Mouse (Mus musculus) liver, adult 2 months (tissue): ENCODE measurements around the gene Arhgap21. TPM values are rescaled to one million over a fixed set of nuclear protein-coding genes. Genes with fewer than 3 reads are reported as not detected.
"Not testable (repeated sequence)": the region's sequence is repeated elsewhere in the genome, so short reads cannot be mapped to it uniquely, and the experiment has no call there.

Source experiments
- DNase-seq: peaks from one replicate; pipeline ENCODE4 v3.0.0-alpha.2; 2011; ENCODE audit warnings: low read depth, low spot score; ENCODE audit errors: extremely low read depth
- H3K27ac ChIP-seq: fragments of 200-500 bp; replicated peaks from 2 replicates; pipeline ENCODE4 v1.5.1; 2012; ENCODE audit warnings: low read depth, mild to moderate bottlenecking, control low read depth, inconsistent platforms, low read length; ENCODE audit not compliant: insufficient read depth
- H3K27me3 ChIP-seq: fragments of 200-500 bp; 2 replicates; pipeline ENCODE4 v1.6.1; 2012; ENCODE audit warnings: mild to moderate bottlenecking, moderate library complexity, low read length, inconsistent platforms; ENCODE audit not compliant: control insufficient read depth, insufficient read depth
- H3K36me3 ChIP-seq: fragments of 200-500 bp; 2 replicates; pipeline ENCODE4 v1.6.1; 2012; ENCODE audit warnings: low read length, inconsistent platforms; ENCODE audit not compliant: control insufficient read depth, insufficient read depth
- H3K4me1 ChIP-seq: fragments of 200-500 bp; 2 replicates; pipeline ENCODE4 v1.6.1; 2011; ENCODE audit warnings: low read length; ENCODE audit not compliant: control insufficient read depth, insufficient read depth
- H3K4me3 ChIP-seq: fragments of 200-500 bp; 2 replicates; pipeline ENCODE4 v1.5.1; 2011; ENCODE audit warnings: low read depth, mild to moderate bottlenecking, control low read depth, low read length, moderate library complexity; ENCODE audit not compliant: insufficient read depth
- H3K79me2 ChIP-seq: fragments of 200-500 bp; 2 replicates; pipeline ENCODE4 v1.6.1; 2012; ENCODE audit warnings: inconsistent platforms, mild to moderate bottlenecking, low read length, moderate library complexity; ENCODE audit not compliant: control insufficient read depth, insufficient read depth
- H3K9ac ChIP-seq: fragments of 200-500 bp; 2 replicates; pipeline ENCODE4 v1.6.1; 2012; ENCODE audit warnings: low read depth, mild to moderate bottlenecking, control low read depth, inconsistent platforms, low read length
- CTCF ChIP-seq: fragments of 200-500 bp; IDR thresholded peaks from 2 replicates; pipeline ENCODE4 v1.5.1; 2011; ENCODE audit warnings: low read depth, low read length, control low read depth
- POLR2A ChIP-seq: fragments of 200-500 bp; IDR thresholded peaks from 2 replicates; pipeline ENCODE4 v1.6.1; 2011; ENCODE audit warnings: low read length, control low read depth; ENCODE audit not compliant: insufficient read depth; ENCODE audit errors: extremely low read depth
- WGBS: fragments of 180-500 bp; shearing (Covaris S2); methylation state at CpG from one replicate; pipeline ENCODE4 v1.1.7; 2018; 5-methylcytosine and 5-hydroxymethylcytosine counted together
- polyA plus RNA-seq: library from polyadenylated mRNA; depleted of rRNA; stranded (reverse); fragments of >200 nt; gene quantifications from 2 replicates; pipeline ENCODE4 v1.2.3, GENCODE M21; 2012
- total RNA-seq: library from RNA; depleted of rRNA; stranded (reverse); fragments of >200 nt; gene quantifications from 2 replicates; pipeline ENCODE4 v1.2.3, GENCODE M21; 2014

Arhgap21 gene
- total and polyA plus RNA-seq, 2 experiments = 7.2 to 19.2 TPM

GRCm38 (mm10) chr2:20932748-20933313 lies 35.9 kb downstream of the Arhgap21 start:
- no peaks in the 10 kb centered on the region for H3K36me3 ChIP-seq
- no peak overlapping the region for H3K9ac ChIP-seq
- no peak for TF ChIP-seq POLR2A
- TF ChIP-seq CTCF = no peak
- no peaks in the 10 kb centered on the region for H3K27me3 ChIP-seq
- H3K79me2 ChIP-seq = peaks cover 28% of the 10 kb centered on the region
- no peak overlapping the region for H3K4me3 ChIP-seq
- H3K4me1 ChIP-seq = peaks cover 9% of the 10 kb centered on the region
- no peak overlapping the region for H3K27ac ChIP-seq
- no peak for DNase-seq
- WGBS = 70% methylated on average over 8 of the region's 8 CpGs

DNA sequence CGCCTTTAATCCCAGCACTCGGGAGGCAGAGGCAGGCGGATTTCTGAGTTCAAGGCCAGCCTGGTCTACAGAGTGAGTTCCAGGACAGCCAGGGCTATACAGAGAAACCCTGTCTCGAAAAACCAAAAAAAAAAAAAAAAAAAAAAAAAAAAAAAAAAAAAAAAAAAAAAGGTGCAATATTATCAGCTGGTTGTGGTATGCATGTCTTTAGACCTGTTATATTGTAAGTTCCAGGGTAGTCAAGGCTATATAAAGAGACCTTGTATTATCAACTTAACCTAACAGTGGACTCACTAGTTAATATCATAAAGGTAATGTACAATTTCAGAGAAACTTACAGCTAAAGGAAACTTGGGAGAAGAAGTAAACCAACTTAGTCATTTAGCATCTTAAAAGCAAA lies 36.9 kb downstream of the Arhgap21 start:
- H3K27me3 ChIP-seq, H3K27ac ChIP-seq, H3K9ac ChIP-seq, H3K4me1 ChIP-seq, DNase-seq, H3K4me3 ChIP-seq, H3K36me3 ChIP-seq: not testable (repeated sequence)
- peaks cover 28% of the 10 kb centered on the region for H3K79me2 ChIP-seq
- WGBS = 97% methylated on average over 3 of the region's 4 CpGs

- H3K36me3 ChIP-seq = no peaks in the 10 kb centered on the region
- no peaks in the 10 kb centered on the region; the same call in 1 of the 2 replicates for H3K4me1 ChIP-seq
- H3K4me3 ChIP-seq = no peak overlapping the region
- H3K79me2 ChIP-seq = peaks cover 20% of the 10 kb centered on the region
- no peaks in the 10 kb centered on the region for H3K27me3 ChIP-seq
- no peak overlapping the region for H3K27ac ChIP-seq
- TF ChIP-seq CTCF (no peak), POLR2A (no peak)
- no peak for DNase-seq
- H3K9ac ChIP-seq = no peak overlapping the region
Observed at GRCm38 (mm10) chr2:20928454-20928853, 40.2 kb downstream of the Arhgap21 start.

GRCm38 (mm10) chr2:20924938-20925337 lies 43.7 kb downstream of the Arhgap21 start:
- Histone ChIP-seq H3K79me2 (peaks cover 20% of the 10 kb centered on the region; the same call in 1 of the 2 replicates), H3K36me3 (no peaks in the 10 kb centered on the region), H3K4me3 (no peak overlapping the region), H3K27me3 (no peaks in the 10 kb centered on the region), H3K27ac (no peak overlapping the region), H3K4me1 (peaks cover 4% of the 10 kb centered on the region), H3K9ac (no peak overlapping the region)
- DNase-seq = no peak
- no peak for TF ChIP-seq CTCF
- TF ChIP-seq POLR2A = no peak
- WGBS = 92% methylated on average over 1 of the region's 1 CpGs

GRCm38 (mm10) chr2:20922366-20922765 lies 46.3 kb downstream of the Arhgap21 start:
- H3K4me1 ChIP-seq = peaks cover 4% of the 10 kb centered on the region
- no peak for TF ChIP-seq POLR2A
- no peak for TF ChIP-seq CTCF
- no peak overlapping the region for H3K27ac ChIP-seq
- WGBS = 47% methylated on average over 1 of the region's 1 CpGs
- DNase-seq = no peak
- peaks cover 18% of the 10 kb centered on the region; the same call in 1 of the 2 replicates for H3K79me2 ChIP-seq
- no peaks in the 10 kb centered on the region for H3K27me3 ChIP-seq
- H3K36me3 ChIP-seq = no peaks in the 10 kb centered on the region
- no peak overlapping the region for H3K4me3 ChIP-seq
- no peak overlapping the region for H3K9ac ChIP-seq

- Histone ChIP-seq H3K4me1 (peaks cover 4% of the 10 kb centered on the region), H3K36me3 (no peaks in the 10 kb centered on the region), H3K27me3 (no peaks in the 10 kb centered on the region), H3K79me2 (peaks cover 15% of the 10 kb centered on the region; the same call in 1 of the 2 replicates), H3K27ac (no peak overlapping the region), H3K4me3 (no peak overlapping the region), H3K9ac (no peak overlapping the region)
- TF ChIP-seq POLR2A (no peak), CTCF (no peak)
- WGBS = 96% methylated on average over 2 of the region's 2 CpGs
- no peak for DNase-seq
Observed at GRCm38 (mm10) chr2:20921558-20921957, 47.1 kb downstream of the Arhgap21 start.
